Mouse (Mus musculus) G1E (cell line): ENCODE measurements around the gene Fbll1.

Experiments used
- CTCF ChIP-seq: IDR thresholded peaks from 2 replicates; pipeline ENCODE4 v1.5.1; 2012; ENCODE audit warnings: low read depth, low read length, inconsistent platforms, mixed read lengths
- GATA1 ChIP-seq: IDR thresholded peaks from 2 replicates; pipeline ENCODE4 v1.6.1; 2012; ENCODE audit warnings: borderline replicate concordance, low read length, inconsistent platforms, mixed read lengths
- POLR2AphosphoS5 ChIP-seq: IDR thresholded peaks from 2 replicates; pipeline ENCODE4 v1.6.1; 2012; ENCODE audit warnings: low read depth, low read length, inconsistent platforms; ENCODE audit not compliant: insufficient replicate concordance
- TAL1 ChIP-seq: conservative IDR thresholded peaks from 2 replicates; pipeline ENCODE4 v1.6.1; 2012; ENCODE audit warnings: low read depth, low read length, inconsistent platforms, mixed read lengths

- TF ChIP-seq CTCF (no peak), TAL1 (no peak), POLR2AphosphoS5 (no peak), GATA1 (no peak)
These were observed 29.0 kb upstream of the Fbll1 start for GRCm38 (mm10) chr11:35827714-35828113.
